Mouse (Mus musculus): Measurements from ENCODE around the gene Osbpl5. TPM values are rescaled to one million over a fixed set of nuclear protein-coding genes. Genes with fewer than 3 reads are reported as not detected.

Osbpl5 gene
- polyA plus RNA-seq, 1 experiment from 2014 or later = 50.0 TPM

- H3K27me3 ChIP-seq = no peaks in the 10 kb centered on the region
- ATAC-seq (no peak), DNase-seq (ENCODE audit: low read depth, low spot score) (no peak)
- ChIA-PET POLR2A (interaction anchor here (1.4 kb wide), 1 partner anchor 27 kb away, joined by 3 read pairs; no protein-coding TSS in a partner anchor), CTCF (interaction anchor here (1.6 kb wide), 1 partner anchor 11 kb away, joined by 4 read pairs; no protein-coding TSS in a partner anchor)
- in situ Hi-C loops (cut with MboI; ENCODE audit: low pct_unique_long_range_greater_than_20kb) = no loop called here
- TF ChIP-seq CTCF (IDR thresholded peaks at IDR 0.05) = no peak
These were observed 43.9 kb downstream of the Osbpl5 start for GRCm38 (mm10) chr7:143712771-143713348.

GRCm38 (mm10) chr7:143712023-143712422 is 44.8 kb downstream of the Osbpl5 start:
- no peak for DNase-seq (ENCODE audit: low read depth, low spot score)
- CTCF ChIA-PET = interaction anchor here (1.6 to 7.9 kb wide), 2 partner anchors 8 to 36 kb away, joined by 6 to 57 read pairs; no protein-coding TSS in a partner anchor
- ATAC-seq = no peak
- no peaks in the 10 kb centered on the region for H3K27me3 ChIP-seq
- POLR2A ChIA-PET = no interaction called here
- in situ Hi-C loops (cut with MboI; ENCODE audit: low pct_unique_long_range_greater_than_20kb) = no loop called here
- TF ChIP-seq CTCF (IDR thresholded peaks at IDR 0.05) = no peak

GRCm38 (mm10) chr7:143711381-143711780 is 45.4 kb downstream of the Osbpl5 start:
- ChIA-PET CTCF (interaction anchor here (1.6 to 7.9 kb wide), 2 partner anchors 9 to 37 kb away, joined by 6 to 57 read pairs; no protein-coding TSS in a partner anchor), POLR2A (interaction anchor here (1.4 kb wide), 1 partner anchor 29 kb away, joined by 3 read pairs; no protein-coding TSS in a partner anchor)
- no peak for TF ChIP-seq CTCF (IDR thresholded peaks at IDR 0.05)
- DNase-seq (ENCODE audit: low read depth, low spot score) = no peak
- ATAC-seq = no peak
- no peaks in the 10 kb centered on the region for H3K27me3 ChIP-seq
- in situ Hi-C loops (cut with MboI; ENCODE audit: low pct_unique_long_range_greater_than_20kb) = no loop called here

- POLR2A ChIA-PET = no interaction called here
- no peak for ATAC-seq
- DNase-seq (ENCODE audit: low read depth, low spot score) = no peak
- no peak for TF ChIP-seq CTCF (IDR thresholded peaks at IDR 0.05)
- in situ Hi-C loops (cut with MboI; ENCODE audit: low pct_unique_long_range_greater_than_20kb) = loop anchor here (5.0 kb wide), 1 partner anchor 38 kb away; no protein-coding TSS in a partner anchor
- no peaks in the 10 kb centered on the region for H3K27me3 ChIP-seq
- CTCF ChIA-PET = interaction anchor here (1.4 to 7.9 kb wide), 3 partner anchors 39 to 126 kb away, joined by 4 to 57 read pairs (median 5); no protein-coding TSS in a partner anchor
These were observed 47.4 kb downstream of the Osbpl5 start for GRCm38 (mm10) chr7:143709395-143709794.

GRCm38 (mm10) chr7:143706697-143707438 is 49.9 kb downstream of the Osbpl5 start:
- TF ChIP-seq CTCF (IDR thresholded peaks at IDR 0.05) = peak; percentile 98
- peak; percentile 60 for DNase-seq (ENCODE audit: low read depth, low spot score)
- no peaks in the 10 kb centered on the region for H3K27me3 ChIP-seq
- in situ Hi-C loops (cut with MboI; ENCODE audit: low pct_unique_long_range_greater_than_20kb) = loop anchor here (5.0 kb wide), 1 partner anchor 40 kb away; no protein-coding TSS in a partner anchor
- POLR2A ChIA-PET = interaction anchor here (0.9 to 2.4 kb wide), 3 partner anchors 33 to 41 kb away, joined by 3 to 9 read pairs (median 3); no protein-coding TSS in a partner anchor
- ATAC-seq = peak; percentile 58
- CTCF ChIA-PET = interaction anchor here (0.7 to 7.9 kb wide), 27 partner anchors 8 to 185 kb away, joined by 3 to 57 read pairs (median 4); partner anchors contain the start of genes Mrgpre and Tnfrsf23

GRCm38 (mm10) chr7:143696140-143696539 is 60.6 kb downstream of the Osbpl5 start:
- ChIA-PET POLR2A (no interaction called here), CTCF (interaction anchor here (0.6 to 4.2 kb wide), 5 partner anchors 10 to 130 kb away, joined by 3 to 15 read pairs (median 3); no protein-coding TSS in a partner anchor)
- H3K27me3 ChIP-seq = no peaks in the 10 kb centered on the region
- in situ Hi-C loops (cut with MboI; ENCODE audit: low pct_unique_long_range_greater_than_20kb) = no loop called here
- ATAC-seq (no peak), DNase-seq (ENCODE audit: low read depth, low spot score) (no peak)
- TF ChIP-seq CTCF (IDR thresholded peaks at IDR 0.05) = no peak

- ChIA-PET POLR2A (no interaction called here), CTCF (no interaction called here)
- TF ChIP-seq CTCF (IDR thresholded peaks at IDR 0.05) = no peak
- DNase-seq (ENCODE audit: low read depth, low spot score) (no peak), ATAC-seq (no peak)
- no peaks in the 10 kb centered on the region for H3K27me3 ChIP-seq
- in situ Hi-C loops (cut with MboI; ENCODE audit: low pct_unique_long_range_greater_than_20kb) = loop anchor here (5.0 kb wide), 1 partner anchor 97 kb away; no protein-coding TSS in a partner anchor
These were observed 62.2 kb downstream of the Osbpl5 start for GRCm38 (mm10) chr7:143694550-143694949.

- POLR2A ChIA-PET = no interaction called here
- TF ChIP-seq CTCF (IDR thresholded peaks at IDR 0.05) = no peak
- CTCF ChIA-PET = interaction anchor here (1.2 kb wide), 1 partner anchor 13 kb away, joined by 3 read pairs; no protein-coding TSS in a partner anchor
- H3K27me3 ChIP-seq = no peaks in the 10 kb centered on the region
- no peak for ATAC-seq
- DNase-seq (ENCODE audit: low read depth, low spot score) = no peak
- in situ Hi-C loops (cut with MboI; ENCODE audit: low pct_unique_long_range_greater_than_20kb) = loop anchor here (5.0 kb wide), 1 partner anchor 96 kb away; no protein-coding TSS in a partner anchor
These were observed 63.9 kb downstream of the Osbpl5 start for GRCm38 (mm10) chr7:143692746-143693510.

GRCm38 (mm10) chr7:143691909-143692308 is 64.9 kb downstream of the Osbpl5 start:
- POLR2A ChIA-PET = no interaction called here
- no peak for ATAC-seq

GRCm38 (mm10) chr7:143691181-143691580 is 65.6 kb downstream of the Osbpl5 start:
- ChIA-PET CTCF (interaction anchor here (1.1 to 1.5 kb wide), 2 partner anchors 15 to 57 kb away, joined by 3 to 6 read pairs; no protein-coding TSS in a partner anchor), POLR2A (no interaction called here)
- no peak for ATAC-seq
- no peaks in the 10 kb centered on the region for H3K27me3 ChIP-seq
- in situ Hi-C loops (cut with MboI; ENCODE audit: low pct_unique_long_range_greater_than_20kb) = loop anchor here (5.0 kb wide), 1 partner anchor 94 kb away; no protein-coding TSS in a partner anchor
- no peak for TF ChIP-seq CTCF (IDR thresholded peaks at IDR 0.05)
- no peak for DNase-seq (ENCODE audit: low read depth, low spot score)

More at GRCm38 (mm10) chr7:143691909-143692308, 64.9 kb downstream of the Osbpl5 start:
- no peak for TF ChIP-seq CTCF (IDR thresholded peaks at IDR 0.05)
- no peak for DNase-seq (ENCODE audit: low read depth, low spot score)
- in situ Hi-C loops (cut with MboI; ENCODE audit: low pct_unique_long_range_greater_than_20kb) = loop anchor here (5.0 kb wide), 1 partner anchor 95 kb away; no protein-coding TSS in a partner anchor
- CTCF ChIA-PET = interaction anchor here (1.1 to 1.5 kb wide), 2 partner anchors 14 to 56 kb away, joined by 3 to 6 read pairs; no protein-coding TSS in a partner anchor
- no peaks in the 10 kb centered on the region for H3K27me3 ChIP-seq

Data from Patski (cell line).